Mouse (Mus musculus): ENCODE results near the gene Tnfsf15.

Tnfsf15 gene

DNA sequence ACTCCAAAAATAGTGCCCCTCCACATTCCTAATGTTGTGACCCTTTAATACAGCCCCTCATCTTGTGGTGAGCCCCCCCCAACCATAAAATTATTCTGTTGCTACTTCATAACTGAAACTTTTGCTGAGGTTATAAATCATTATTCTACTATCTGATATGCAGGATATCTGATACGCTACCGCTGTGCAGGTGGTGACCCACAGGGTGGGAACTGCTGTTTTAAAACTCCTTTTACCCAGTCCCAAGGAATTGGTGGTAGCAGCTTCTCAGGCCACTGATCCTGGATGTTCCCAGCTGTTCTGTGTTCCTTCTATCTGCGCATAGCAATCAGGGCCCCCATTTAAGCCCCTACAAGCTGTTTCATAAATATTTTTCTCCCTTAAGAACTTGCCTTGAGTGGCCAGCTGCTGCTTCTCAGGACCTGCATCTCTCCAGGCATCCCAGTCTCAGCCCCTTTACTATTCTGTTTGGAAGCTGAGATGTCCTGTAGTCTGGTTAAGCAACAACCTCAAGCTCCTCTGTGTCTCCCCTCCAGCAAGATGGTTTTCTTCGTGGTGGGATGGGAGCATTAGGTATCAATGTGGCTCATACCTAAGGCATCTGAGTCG lies 2.0 kb downstream of the Tnfsf15 start:
- DNase-seq (ENCODE audit: low read depth, low spot score): no peak

DNA sequence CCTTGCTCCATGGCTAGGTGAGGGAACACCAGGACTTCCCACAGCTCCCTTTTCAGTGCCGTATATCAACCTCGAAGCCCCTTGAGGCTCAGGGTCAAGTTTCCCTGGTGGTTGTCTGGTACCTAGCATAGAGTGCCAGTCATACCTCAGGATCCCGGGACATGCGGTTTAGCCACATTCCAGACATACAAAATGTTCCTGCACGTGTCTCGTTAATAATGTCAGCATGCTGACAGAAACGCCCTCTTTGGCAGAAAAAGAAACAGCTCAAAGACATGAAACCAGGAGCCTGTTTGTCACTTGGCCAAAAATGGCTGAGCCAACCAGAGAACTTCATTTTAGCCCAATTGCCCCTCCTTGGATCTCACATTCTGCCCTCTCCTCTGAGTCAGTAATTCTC lies 2.8 kb downstream of the Tnfsf15 start:
- DNase-seq (ENCODE audit: low read depth, low spot score): no peak

DNA sequence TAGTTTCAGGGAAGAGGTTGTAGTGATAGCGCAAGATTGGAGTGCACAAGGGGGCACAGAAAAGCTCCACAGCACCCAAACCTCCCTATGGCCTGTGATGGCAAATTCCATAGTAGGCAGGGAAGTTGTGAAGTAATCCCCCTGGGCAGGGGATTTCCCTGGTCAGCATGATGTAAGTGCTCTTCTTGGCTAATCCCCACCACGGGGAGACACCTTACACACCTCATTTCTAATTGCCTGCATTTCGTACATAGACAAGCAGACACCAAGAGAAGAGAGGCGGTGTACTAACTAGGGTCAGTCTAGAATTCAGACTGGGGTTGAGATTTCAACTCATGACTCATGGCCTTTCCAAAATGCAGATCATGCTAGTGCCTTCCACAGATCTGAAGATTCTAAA lies 4.2 kb downstream of the Tnfsf15 start:
- no peak for DNase-seq (ENCODE audit: low read depth, low spot score)

DNA sequence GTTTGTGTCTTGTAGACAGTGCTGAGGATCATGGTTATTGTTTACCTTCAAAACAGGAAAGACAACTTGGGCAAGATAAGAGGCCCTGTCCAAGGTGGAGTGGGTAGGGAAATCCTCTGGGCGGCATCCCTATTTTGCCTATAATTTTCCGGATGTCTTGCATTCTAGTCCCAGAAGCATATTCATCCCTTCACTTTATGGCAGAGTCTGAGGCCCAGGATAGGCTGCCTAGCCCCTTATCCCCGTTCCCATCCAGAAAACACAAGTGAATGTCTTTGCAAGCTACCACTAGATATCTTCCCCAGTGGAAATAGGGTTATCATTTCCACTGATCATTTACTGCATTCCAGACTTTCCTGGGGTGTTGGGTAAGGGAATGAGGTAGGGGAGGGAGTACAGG lies 4.9 kb downstream of the Tnfsf15 start:
- no peak for DNase-seq (ENCODE audit: low read depth, low spot score)

DNA sequence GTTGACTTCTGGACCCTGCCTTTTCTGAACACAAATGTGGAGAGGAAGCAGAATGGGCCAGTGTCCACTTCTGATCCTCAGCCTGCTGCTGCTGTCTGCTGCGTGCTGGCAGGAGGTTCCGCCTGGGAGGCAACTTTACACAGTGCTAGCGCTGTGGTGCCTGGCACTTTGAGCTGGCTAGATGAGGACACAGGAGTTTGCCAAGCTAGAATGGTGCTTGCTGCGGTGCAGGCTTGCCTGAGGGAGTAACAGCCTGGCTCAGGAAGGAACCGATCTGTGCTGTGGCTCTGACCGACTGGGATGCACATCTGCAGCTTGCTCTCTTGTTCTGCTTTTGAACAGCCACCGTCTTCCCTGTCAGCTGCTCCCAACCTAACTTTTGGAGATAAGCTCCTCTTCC lies 5.4 kb downstream of the Tnfsf15 start:
- no peak for DNase-seq (ENCODE audit: low read depth, low spot score)

DNA sequence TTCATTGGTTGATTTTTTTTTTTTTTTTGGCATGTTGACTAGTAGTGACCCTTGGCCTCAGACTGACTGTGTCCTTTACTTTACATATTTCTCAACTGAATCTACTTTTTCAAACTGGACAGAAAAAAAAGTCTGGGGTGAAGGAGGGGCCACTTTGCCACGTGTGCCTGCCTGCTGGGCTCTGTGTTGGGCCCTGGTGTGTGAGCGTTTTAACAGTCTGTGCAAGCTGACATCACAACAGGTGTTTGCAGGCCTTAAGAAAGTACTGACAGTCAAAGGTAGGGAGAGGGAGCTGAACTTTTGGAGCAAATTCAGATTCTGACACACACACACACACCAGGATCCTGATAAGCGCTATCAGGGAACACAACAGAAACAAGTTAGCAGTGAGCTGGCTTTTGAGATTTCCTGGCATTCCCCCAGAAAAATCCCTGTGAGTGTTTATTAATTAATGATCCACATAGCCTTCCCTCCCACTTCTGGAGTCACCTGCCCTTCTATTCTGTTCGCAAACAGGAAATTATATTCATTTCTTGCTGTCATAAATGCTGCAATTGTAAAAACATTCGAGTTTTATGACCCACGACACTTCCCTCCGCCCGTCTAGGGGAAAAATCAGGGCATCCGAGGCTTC lies 6.4 kb downstream of the Tnfsf15 start:
- DNase-seq (ENCODE audit: low read depth, low spot score): no peak

DNA sequence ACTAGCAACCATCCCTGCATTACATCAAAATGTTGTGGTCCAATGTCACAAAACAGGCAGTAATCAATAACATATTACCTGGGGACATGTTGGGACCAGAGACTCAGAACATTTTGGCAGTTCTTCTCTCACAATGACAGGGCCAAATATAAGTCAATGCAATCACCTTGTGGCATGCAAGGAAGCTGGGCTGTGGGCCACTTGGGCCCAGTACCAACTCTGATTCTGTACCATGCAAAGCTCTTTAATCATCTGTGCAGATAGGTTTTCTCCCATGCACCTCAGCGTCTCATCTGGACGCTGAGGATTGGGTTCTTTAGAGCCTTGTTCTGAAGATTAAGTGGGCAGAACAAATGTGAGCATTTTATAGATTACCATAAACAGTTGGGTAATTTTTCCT lies 13.6 kb downstream of the Tnfsf15 start:
- no peak for DNase-seq (ENCODE audit: low read depth, low spot score)

DNA sequence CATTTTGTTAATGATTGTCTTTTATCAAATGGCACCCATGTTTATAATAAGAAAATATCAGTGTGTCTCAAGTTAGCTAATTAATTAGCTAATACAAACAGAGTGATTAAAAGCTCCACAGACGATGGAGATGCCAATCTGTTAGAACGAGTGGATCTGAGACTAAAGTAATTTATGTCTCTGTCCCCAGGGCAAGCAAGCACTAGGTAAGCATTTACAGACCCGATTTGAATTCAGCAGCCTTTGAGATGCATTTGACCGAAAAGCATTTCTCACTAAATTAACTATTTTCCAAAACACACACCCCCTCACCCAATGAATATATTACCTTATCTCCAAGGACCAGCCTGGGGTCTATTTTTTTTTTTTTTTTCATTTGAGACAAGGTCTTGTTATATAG lies 18.2 kb downstream of the Tnfsf15 start:
- DNase-seq (ENCODE audit: low read depth, low spot score): no peak

DNA sequence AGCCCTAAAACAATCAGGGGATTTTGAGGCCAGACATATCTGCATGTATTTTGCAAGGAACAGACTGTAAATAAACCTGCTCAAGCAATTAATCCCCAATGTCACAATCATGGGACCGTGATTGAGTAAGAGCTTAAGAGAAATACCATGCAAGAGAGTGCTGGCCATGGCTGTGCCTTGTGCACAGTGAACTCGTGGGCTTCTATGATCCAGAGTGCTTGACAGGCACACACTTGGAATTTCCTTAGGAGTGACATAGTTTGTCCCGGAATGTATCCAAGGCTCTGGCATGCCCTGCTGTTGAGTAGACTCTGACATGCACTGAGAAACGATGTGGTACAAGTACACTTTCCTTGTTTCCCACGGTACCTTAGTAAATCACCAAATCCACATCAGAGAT lies 18.9 kb downstream of the Tnfsf15 start:
- no peak for DNase-seq (ENCODE audit: low read depth, low spot score)

DNA sequence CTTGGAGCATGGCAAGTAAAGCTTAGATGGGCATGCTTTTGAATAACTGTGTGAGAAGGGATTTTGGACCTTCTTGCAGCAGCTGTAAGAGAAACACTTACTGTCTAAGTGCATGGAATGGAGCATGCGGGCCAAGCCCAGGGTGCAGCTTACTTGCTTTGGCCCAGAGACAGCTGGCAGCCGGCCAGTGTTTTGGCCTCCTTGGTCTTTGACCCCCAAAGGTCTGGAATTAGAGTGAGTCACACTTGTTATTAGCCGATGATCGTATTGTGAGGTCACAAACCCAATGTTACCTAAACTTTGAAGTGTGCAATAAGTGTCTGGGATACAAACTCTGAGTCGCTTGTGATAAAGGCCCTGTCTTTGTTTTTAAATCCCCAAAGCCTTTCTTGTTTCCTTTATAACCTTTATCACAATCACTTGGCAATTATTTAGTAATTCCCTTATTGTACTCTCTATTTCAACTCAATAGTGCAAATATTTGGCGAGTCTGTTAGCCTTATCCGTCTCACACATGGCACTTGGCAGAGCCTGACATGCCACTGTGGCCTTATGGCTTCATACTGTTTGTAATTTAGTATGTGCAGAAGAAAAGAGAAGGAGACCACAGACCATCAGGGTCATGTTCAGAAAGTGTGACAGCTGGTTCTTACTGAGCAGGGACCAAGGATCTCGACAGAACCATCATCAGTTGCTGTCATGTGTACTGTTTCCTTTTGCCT lies 26.8 kb downstream of the Tnfsf15 start:
- no peak for DNase-seq (ENCODE audit: low read depth, low spot score)

DNA sequence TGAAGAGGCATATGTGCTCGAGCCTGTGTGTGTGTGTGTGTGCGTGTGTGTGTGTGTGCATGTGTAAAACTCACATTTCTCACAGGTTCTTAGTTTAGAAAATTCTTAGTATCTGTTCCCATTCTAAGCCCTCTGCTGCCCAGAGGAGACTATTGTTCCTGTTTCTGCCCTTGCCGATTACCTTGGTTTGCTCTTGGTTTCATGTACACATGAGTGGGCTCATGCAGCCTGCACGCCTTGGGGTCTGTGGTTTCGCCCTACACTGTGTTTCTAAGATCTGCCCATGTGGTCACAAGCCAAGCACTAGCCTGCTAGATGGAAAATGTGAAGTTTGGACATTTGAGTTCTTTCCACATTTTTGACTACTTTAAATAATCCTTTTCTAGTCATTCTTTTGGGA lies 33.0 kb downstream of the Tnfsf15 start:
- DNase-seq (ENCODE audit: low read depth, low spot score): no peak

DNA sequence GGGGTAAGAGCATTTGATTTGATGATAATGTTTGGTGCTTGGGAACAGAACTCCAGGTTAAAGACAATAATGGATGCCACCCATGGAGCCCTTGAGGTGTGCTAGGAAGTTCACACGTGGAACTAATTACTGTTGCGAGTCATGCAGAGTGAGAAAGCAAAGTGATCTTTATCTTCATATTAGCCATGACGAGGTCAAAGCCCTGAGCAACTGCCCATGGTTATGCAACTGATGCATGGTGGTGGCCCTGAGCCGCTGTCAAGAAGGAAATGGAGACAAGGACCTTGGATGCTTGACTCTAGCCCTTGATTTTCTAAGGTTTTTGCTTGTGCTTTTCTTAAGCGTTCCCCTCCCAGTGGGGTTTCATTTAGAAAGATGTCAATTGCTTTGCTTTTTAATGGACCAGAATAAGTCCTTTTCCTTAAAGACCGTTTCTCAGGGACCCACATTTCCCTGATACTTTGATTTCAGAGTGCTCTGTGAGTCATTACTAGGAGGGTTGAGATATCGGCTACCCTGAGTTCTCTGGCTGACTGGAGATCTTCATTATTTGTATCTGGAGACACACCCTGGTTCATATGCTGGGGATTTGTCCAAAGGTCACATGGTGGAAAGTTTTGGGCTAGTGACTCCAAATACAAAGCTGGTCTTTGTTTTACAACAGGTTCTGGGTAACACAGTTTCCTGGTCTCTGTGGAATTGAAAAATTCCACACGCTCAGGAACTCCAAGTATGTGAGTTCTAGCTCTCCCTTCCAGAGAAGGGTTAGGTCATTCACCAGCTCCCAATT lies 34.3 kb downstream of the Tnfsf15 start:
- no peak for DNase-seq (ENCODE audit: low read depth, low spot score)

DNA sequence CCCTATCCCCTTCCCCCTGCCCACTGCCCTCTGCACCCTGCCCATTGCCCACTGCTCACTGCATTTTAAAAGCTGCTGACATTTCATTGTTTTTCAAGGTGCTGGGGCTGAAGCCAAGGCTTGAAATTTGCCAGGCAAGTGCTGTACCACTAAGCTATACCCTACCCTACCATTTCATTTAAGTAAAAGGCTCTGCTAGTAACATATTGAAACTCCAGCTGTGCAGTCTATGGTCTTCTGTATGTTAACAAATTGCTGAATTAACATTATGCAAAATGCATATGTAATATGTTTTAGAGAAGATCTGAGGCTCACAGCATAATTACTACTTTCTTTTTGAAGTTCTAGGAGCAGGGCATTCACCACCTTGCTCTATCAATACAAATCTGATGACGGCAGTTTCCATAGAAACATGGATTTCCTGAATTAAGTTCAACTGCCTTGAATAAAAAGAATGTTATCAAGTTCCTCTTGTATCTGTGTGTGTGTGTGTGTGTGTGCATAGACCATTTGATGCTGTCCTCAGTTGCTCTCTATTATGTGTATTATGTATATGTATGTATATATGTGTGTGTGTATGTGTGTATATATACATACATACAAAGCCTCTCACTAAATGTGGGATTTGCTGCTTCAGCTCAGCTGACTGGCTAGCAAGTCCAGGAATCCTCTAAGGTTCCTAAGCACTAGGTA lies 38.5 kb downstream of the Tnfsf15 start:
- no peak for DNase-seq (ENCODE audit: low read depth, low spot score)

DNA sequence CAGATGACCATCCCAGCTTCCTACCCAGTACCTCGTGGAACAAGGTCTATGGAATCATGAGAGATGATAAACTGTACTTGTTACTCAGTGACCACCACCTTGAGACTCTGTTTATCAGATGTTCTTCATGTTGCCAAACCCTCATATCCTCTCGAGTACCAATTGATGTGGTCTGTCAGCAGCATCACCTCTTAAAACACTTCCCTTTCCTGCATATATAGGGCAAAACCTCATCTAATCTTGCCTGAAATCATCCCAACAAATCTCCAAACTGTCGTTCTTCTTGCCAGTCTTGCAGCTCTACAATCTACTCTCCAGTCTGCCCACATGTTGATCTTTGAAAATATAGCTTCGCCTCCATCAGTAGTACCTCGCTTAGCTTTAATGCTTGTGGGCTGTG lies 40.7 kb downstream of the Tnfsf15 start:
- DNase-seq (ENCODE audit: low read depth, low spot score): no peak

DNA sequence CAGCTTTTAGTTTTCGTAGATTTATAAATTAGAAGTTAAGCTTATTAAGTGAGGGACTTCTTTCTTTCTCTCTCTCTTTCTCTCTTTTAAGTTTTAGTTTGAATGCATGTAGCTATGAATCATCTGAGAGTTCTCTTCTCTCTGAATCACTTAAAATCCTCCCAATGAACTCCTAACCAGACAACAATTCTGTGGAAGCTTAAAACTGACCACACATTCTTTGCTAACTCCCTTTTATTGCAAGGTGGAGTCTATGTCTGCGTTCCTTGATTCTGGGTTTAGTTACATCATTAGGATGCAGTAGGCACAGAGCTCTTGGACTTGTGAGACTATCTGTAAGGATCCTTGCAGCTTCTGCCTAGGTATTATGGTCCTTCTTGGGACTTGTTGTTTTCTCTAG lies 41.2 kb downstream of the Tnfsf15 start:
- DNase-seq (ENCODE audit: low read depth, low spot score): no peak

DNA sequence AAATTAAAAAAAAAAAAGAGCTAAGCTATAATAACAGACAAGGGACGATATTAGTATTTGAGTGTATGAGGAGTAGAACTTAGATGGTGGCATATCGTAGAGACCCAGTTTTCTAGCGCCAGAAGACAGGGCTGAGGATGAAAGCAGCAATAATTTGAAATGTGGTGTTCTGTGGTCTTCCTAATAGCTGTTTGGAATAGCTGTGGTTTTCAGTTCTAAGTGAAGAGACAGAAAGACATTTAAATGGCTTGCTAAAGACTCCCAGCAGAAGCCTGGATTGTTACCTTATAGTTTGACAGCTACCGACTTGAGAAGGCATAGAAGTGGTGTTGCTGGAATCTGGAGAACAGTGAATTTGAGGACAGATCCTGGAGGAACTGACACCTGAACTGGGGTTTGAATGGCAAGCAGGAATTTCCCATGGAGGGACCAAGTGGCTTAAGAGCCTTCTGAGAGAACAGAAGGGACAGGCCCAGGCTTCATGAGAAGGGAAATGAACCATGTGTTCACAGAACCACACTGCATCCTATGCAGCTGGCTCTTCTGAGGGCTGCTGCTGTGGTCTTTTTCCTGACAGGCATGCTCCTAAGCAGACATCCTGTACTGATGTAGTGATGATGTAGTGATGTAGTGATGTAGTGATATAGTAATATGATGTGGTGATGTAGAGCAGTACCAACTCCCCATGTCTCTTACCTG lies 42.8 kb downstream of the Tnfsf15 start:
- DNase-seq (ENCODE audit: low read depth, low spot score): no peak

DNA sequence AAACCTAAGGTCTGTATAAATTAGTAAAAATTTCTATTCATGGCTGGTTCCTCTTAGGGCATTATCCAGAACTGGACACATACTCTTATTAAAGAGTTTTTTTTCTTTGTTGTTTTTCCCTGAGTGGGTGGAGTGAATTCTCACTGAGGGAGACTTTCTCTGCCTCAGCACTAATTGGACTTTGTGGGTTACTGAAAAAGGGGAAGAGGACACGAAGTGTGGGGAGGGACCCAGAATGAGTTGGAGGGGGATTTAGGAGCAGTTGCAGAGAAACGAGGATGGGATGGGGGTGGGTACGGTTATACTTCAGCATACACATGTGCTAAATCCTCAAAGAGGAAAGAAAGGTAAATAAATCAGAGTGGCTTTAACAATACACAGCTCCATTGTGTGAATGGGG lies 45.2 kb downstream of the Tnfsf15 start:
- no peak for DNase-seq (ENCODE audit: low read depth, low spot score)

DNA sequence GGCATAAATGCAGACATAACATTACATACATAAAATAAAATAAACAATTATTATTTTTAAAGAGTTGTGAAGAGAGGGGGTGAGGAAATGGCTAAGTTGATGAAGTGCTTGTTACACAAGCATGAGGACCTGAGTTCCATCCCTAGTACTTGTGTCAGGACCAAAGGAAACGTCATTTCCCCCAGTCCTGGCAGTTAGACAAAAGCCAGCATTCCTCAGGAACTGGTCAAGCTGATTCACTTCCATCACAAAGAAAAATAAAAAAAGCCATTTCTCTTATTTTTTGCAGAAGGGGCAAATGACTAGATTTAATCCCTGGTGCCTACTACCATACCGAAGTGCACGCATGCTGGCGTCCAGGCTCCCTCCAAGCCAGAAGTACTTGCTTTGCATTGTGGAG lies 48.0 kb downstream of the Tnfsf15 start:
- DNase-seq (ENCODE audit: low read depth, low spot score): no peak

DNA sequence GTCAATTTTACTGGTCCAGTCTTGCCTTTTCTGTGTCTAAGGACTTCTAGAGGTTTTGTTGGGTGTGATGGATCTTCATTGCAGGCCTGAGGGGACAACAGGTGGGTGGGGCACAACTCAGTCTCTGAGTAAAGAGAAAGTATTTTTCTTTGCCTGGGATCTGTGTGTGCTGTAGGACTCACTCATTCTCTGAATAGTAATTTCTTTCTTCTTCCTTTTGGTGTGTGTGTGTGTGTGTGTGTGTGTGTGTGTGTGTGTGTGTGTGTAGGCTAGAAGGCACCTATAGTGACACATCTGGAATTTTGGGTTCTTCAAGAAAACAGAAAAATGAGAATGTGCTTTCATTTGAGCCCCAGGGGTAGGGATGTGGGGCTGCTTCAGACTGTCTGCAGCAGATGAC lies 52.6 kb downstream of the Tnfsf15 start:
- DNase-seq (ENCODE audit: low read depth, low spot score): no peak

DNA sequence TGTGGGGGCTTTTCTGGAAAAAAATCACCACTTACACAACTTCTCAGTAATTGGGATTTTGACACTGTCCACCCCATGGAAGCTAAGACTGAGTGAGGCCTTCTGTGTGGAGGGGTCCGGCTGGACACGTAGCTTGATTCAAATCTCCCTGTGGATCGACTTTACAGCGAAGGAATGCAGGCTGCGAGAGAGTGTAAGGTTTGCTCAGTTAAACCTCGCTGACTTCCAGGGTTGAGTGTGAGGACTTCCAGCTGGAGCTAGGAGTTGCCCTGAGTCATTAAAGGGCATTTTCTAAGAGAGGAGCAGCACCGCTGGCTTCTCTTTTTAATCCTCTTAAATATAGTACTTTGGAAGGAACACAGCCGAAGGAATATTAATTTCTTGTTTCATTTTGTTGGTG lies 57.5 kb downstream of the Tnfsf15 start:
- no peak for DNase-seq (ENCODE audit: low read depth, low spot score)

DNA sequence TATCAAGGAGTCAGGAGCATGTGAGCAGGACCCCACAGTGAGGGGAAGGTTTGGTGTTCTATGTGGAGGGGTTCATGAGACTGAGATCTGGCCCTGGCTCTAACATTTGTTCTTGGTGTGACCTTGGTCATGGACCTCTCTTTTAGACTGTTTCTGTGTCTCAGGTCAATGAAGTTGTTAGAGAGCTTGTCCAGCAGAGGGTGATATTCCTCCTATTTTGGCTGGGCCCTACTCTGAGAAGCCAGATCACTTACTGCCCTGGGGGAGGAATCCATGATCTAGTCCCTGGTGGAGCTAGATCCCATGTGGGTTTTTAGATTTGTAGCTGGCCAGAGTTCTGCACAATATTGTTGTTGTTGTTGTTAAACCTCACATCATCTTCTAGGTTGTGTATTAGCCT lies 58.8 kb downstream of the Tnfsf15 start:
- DNase-seq (ENCODE audit: low read depth, low spot score): peak; percentile 48

DNA sequence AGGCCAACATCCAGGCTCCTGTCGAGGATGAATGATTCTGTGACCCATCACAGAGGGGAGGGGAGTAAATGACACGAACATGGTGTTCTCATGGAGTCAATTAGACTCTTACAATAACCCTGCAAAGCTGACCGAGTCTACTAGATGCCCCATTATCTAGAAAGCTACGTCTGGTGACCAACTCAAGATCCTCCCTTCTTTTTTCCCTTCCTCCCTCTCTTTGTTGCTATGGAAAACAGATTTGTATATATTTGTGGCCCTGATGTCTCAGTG lies 59.7 kb downstream of the Tnfsf15 start:
- DNase-seq (ENCODE audit: low read depth, low spot score): no peak
